Mouse (Mus musculus): ENCODE measurements around the gene Pex26. TPM values are rescaled to one million over a fixed set of nuclear protein-coding genes. Genes with fewer than 3 reads are reported as not detected.

Pex26 gene
- total and polyA plus RNA-seq, 3 experiments = 8.6 to 16.9 (median 15.7) TPM

- peaks cover 13% of the 10 kb centered on the region; the same call in 1 of the 2 replicates for H3K27me3 ChIP-seq (ENCODE audit: insufficient read depth, low read length)
- no peak overlapping the region for H3K4me3 ChIP-seq (ENCODE audit: low read depth, low read length)
- TF ChIP-seq CTCF (IDR thresholded peaks at IDR 0.05; ENCODE audit: low read depth, low read length) = no peak
- TF ChIP-seq POLR2AphosphoS5 (IDR thresholded peaks at IDR 0.05; ENCODE audit: insufficient replicate concordance, low read depth, low read length) = no peak
- no peak for TF ChIP-seq TAL1 (conservative IDR thresholded peaks at IDR 0.05; ENCODE audit: low read depth, low read length)
- no peak for TF ChIP-seq GATA1 (IDR thresholded peaks at IDR 0.05; ENCODE audit: borderline replicate concordance, low read length)
- no peak for TF ChIP-seq GATA2 (IDR thresholded peaks at IDR 0.05; ENCODE audit: borderline replicate concordance, low read depth, low read length)
- DNase-seq (ENCODE audit: low spot score) (no peak), ATAC-seq (ENCODE audit: extremely low read depth, insufficient number of reproducible peaks, low FRiP score, poor library complexity, severe bottlenecking) (no peak)
- H3K9me3 ChIP-seq (replicated peaks) = peaks cover 4% of the 10 kb centered on the region
- peaks cover under 1% of the 10 kb centered on the region; the same call in 1 of the 2 replicates for H3K4me1 ChIP-seq (ENCODE audit: insufficient read depth, low read depth, low read length)
- peaks cover 12% of the 10 kb centered on the region for H3K36me3 ChIP-seq (replicated peaks)
Measured at GRCm38 (mm10) chr6:121206481-121206880, 23.0 kb downstream of the Pex26 start.

GRCm38 (mm10) chr6:121209584-121209983 lies 26.1 kb downstream of the Pex26 start:
- ATAC-seq (ENCODE audit: extremely low read depth, insufficient number of reproducible peaks, low FRiP score, poor library complexity, severe bottlenecking) (no peak), DNase-seq (ENCODE audit: low spot score) (no peak)

GRCm38 (mm10) chr6:121210149-121210925 lies 26.9 kb downstream of the Pex26 start, which contains the start of gene Tuba8:
Tuba8 (plus strand) TSS chr6:121210696.
- TF ChIP-seq TAL1 (conservative IDR thresholded peaks at IDR 0.05; ENCODE audit: low read depth, low read length) (no peak), GATA2 (IDR thresholded peaks at IDR 0.05; ENCODE audit: borderline replicate concordance, low read depth, low read length) (no peak), CTCF (IDR thresholded peaks at IDR 0.05; ENCODE audit: low read depth, low read length) (no peak), POLR2AphosphoS5 (IDR thresholded peaks at IDR 0.05; ENCODE audit: insufficient replicate concordance, low read depth, low read length) (no peak), GATA1 (IDR thresholded peaks at IDR 0.05; ENCODE audit: borderline replicate concordance, low read length) (no peak)
- Histone ChIP-seq H3K9me3 (replicated peaks) (peaks cover 4% of the 10 kb centered on the region), H3K36me3 (replicated peaks) (no peaks in the 10 kb centered on the region), H3K27me3 (ENCODE audit: insufficient read depth, low read length) (peaks cover 26% of the 10 kb centered on the region), H3K4me3 (ENCODE audit: low read depth, low read length) (no peak within 1 kb of the TSS), H3K4me1 (ENCODE audit: insufficient read depth, low read depth, low read length) (peaks cover 13% of the 10 kb centered on the region)
- DNase-seq (ENCODE audit: low spot score) (no peak), ATAC-seq (ENCODE audit: extremely low read depth, insufficient number of reproducible peaks, low FRiP score, poor library complexity, severe bottlenecking) (no peak)

More at GRCm38 (mm10) chr6:121209584-121209983, 26.1 kb downstream of the Pex26 start:
- Histone ChIP-seq H3K4me3 (ENCODE audit: low read depth, low read length) (no peak overlapping the region), H3K4me1 (ENCODE audit: insufficient read depth, low read depth, low read length) (peaks cover 6% of the 10 kb centered on the region), H3K9me3 (replicated peaks) (peaks cover 4% of the 10 kb centered on the region), H3K27me3 (ENCODE audit: insufficient read depth, low read length) (peaks cover 20% of the 10 kb centered on the region), H3K36me3 (replicated peaks) (no peaks in the 10 kb centered on the region)
- no peak for TF ChIP-seq CTCF (IDR thresholded peaks at IDR 0.05; ENCODE audit: low read depth, low read length)
- no peak for TF ChIP-seq TAL1 (conservative IDR thresholded peaks at IDR 0.05; ENCODE audit: low read depth, low read length)
- no peak for TF ChIP-seq POLR2AphosphoS5 (IDR thresholded peaks at IDR 0.05; ENCODE audit: insufficient replicate concordance, low read depth, low read length)
- no peak for TF ChIP-seq GATA2 (IDR thresholded peaks at IDR 0.05; ENCODE audit: borderline replicate concordance, low read depth, low read length)
- no peak for TF ChIP-seq GATA1 (IDR thresholded peaks at IDR 0.05; ENCODE audit: borderline replicate concordance, low read length)

GRCm38 (mm10) chr6:121210926-121211289 lies 27.4 kb downstream of the Pex26 start:
- DNase-seq (ENCODE audit: low spot score) (no peak), ATAC-seq (ENCODE audit: extremely low read depth, insufficient number of reproducible peaks, low FRiP score, poor library complexity, severe bottlenecking) (no peak)
- TF ChIP-seq GATA1 (IDR thresholded peaks at IDR 0.05; ENCODE audit: borderline replicate concordance, low read length) (no peak), POLR2AphosphoS5 (IDR thresholded peaks at IDR 0.05; ENCODE audit: insufficient replicate concordance, low read depth, low read length) (no peak), CTCF (IDR thresholded peaks at IDR 0.05; ENCODE audit: low read depth, low read length) (no peak), TAL1 (conservative IDR thresholded peaks at IDR 0.05; ENCODE audit: low read depth, low read length) (no peak), GATA2 (IDR thresholded peaks at IDR 0.05; ENCODE audit: borderline replicate concordance, low read depth, low read length) (no peak)
- H3K4me3 ChIP-seq (ENCODE audit: low read depth, low read length) = no peak overlapping the region
- no peaks in the 10 kb centered on the region for H3K36me3 ChIP-seq (replicated peaks)
- peaks cover 4% of the 10 kb centered on the region for H3K9me3 ChIP-seq (replicated peaks)
- peaks cover 29% of the 10 kb centered on the region for H3K27me3 ChIP-seq (ENCODE audit: insufficient read depth, low read length)
- peaks cover 14% of the 10 kb centered on the region for H3K4me1 ChIP-seq (ENCODE audit: insufficient read depth, low read depth, low read length)

GRCm38 (mm10) chr6:121211743-121212142 lies 28.3 kb downstream of the Pex26 start:
- Histone ChIP-seq H3K4me3 (ENCODE audit: low read depth, low read length) (no peak overlapping the region), H3K9me3 (replicated peaks) (peaks cover 4% of the 10 kb centered on the region), H3K27me3 (ENCODE audit: insufficient read depth, low read length) (peaks cover 37% of the 10 kb centered on the region), H3K4me1 (ENCODE audit: insufficient read depth, low read depth, low read length) (peaks cover 19% of the 10 kb centered on the region), H3K36me3 (replicated peaks) (no peaks in the 10 kb centered on the region)
- DNase-seq (ENCODE audit: low spot score) (no peak), ATAC-seq (ENCODE audit: extremely low read depth, insufficient number of reproducible peaks, low FRiP score, poor library complexity, severe bottlenecking) (no peak)
- TF ChIP-seq TAL1 (conservative IDR thresholded peaks at IDR 0.05; ENCODE audit: low read depth, low read length) (no peak), CTCF (IDR thresholded peaks at IDR 0.05; ENCODE audit: low read depth, low read length) (no peak), POLR2AphosphoS5 (IDR thresholded peaks at IDR 0.05; ENCODE audit: insufficient replicate concordance, low read depth, low read length) (no peak), GATA2 (IDR thresholded peaks at IDR 0.05; ENCODE audit: borderline replicate concordance, low read depth, low read length) (no peak), GATA1 (IDR thresholded peaks at IDR 0.05; ENCODE audit: borderline replicate concordance, low read length) (no peak)

- DNase-seq (ENCODE audit: low spot score) (no peak), ATAC-seq (ENCODE audit: extremely low read depth, insufficient number of reproducible peaks, low FRiP score, poor library complexity, severe bottlenecking) (no peak)
- Histone ChIP-seq H3K4me1 (ENCODE audit: insufficient read depth, low read depth, low read length) (peaks cover 21% of the 10 kb centered on the region), H3K4me3 (ENCODE audit: low read depth, low read length) (no peak overlapping the region), H3K36me3 (replicated peaks) (no peaks in the 10 kb centered on the region), H3K27me3 (ENCODE audit: insufficient read depth, low read length) (peaks cover 43% of the 10 kb centered on the region), H3K9me3 (replicated peaks) (peaks cover 2% of the 10 kb centered on the region)
- TF ChIP-seq POLR2AphosphoS5 (IDR thresholded peaks at IDR 0.05; ENCODE audit: insufficient replicate concordance, low read depth, low read length) (no peak), TAL1 (conservative IDR thresholded peaks at IDR 0.05; ENCODE audit: low read depth, low read length) (no peak), CTCF (IDR thresholded peaks at IDR 0.05; ENCODE audit: low read depth, low read length) (no peak), GATA1 (IDR thresholded peaks at IDR 0.05; ENCODE audit: borderline replicate concordance, low read length) (no peak), GATA2 (IDR thresholded peaks at IDR 0.05; ENCODE audit: borderline replicate concordance, low read depth, low read length) (no peak)
Measured at GRCm38 (mm10) chr6:121212988-121213387, 29.5 kb downstream of the Pex26 start.

Measured in G1E (cell line).